Mouse (Mus musculus) forebrain, embryonic 13.5 days (tissue): ENCODE results near the gene Ccdc122. TPM values are rescaled to one million over a fixed set of nuclear protein-coding genes. Genes with fewer than 3 reads are reported as not detected.
"Not testable (repeated sequence)": the region's sequence is repeated elsewhere in the genome, so short reads cannot be mapped to it uniquely, and the experiment has no call there.

Experiments used
- ATAC-seq: fragments of 200-750 bp; cut with Nextera tagmentation; 2 replicates; pipeline ENCODE4 v1.8.0; 2017
- H3K27ac ChIP-seq: fragments of 300-500 bp; sonication (generic); 2 replicates; pipeline ENCODE4 v1.5.1; 2015; ENCODE audit warnings: inconsistent platforms, mild to moderate bottlenecking, moderate library complexity
- H3K27me3 ChIP-seq: fragments of 300-500 bp; sonication (generic); 2 replicates; pipeline ENCODE4 v1.6.1; 2015; ENCODE audit warnings: mild to moderate bottlenecking, inconsistent platforms
- H3K36me3 ChIP-seq: fragments of 300-500 bp; sonication (generic); 2 replicates; pipeline ENCODE4 v1.6.1; 2015; ENCODE audit warnings: mild to moderate bottlenecking, inconsistent platforms; ENCODE audit not compliant: poor library complexity, severe bottlenecking
- H3K4me1 ChIP-seq: fragments of 300-500 bp; sonication (generic); 2 replicates; pipeline ENCODE4 v1.6.1; 2015; ENCODE audit warnings: inconsistent platforms
- H3K4me2 ChIP-seq: fragments of 300-500 bp; sonication (generic); 2 replicates; pipeline ENCODE4 v1.6.1; 2015; ENCODE audit warnings: inconsistent platforms, mild to moderate bottlenecking, moderate library complexity
- H3K4me3 ChIP-seq: fragments of 300-500 bp; sonication (generic); 2 replicates; pipeline ENCODE4 v1.5.1; 2015; ENCODE audit warnings: mild to moderate bottlenecking, inconsistent platforms
- H3K9ac ChIP-seq: fragments of 300-500 bp; sonication (generic); 2 replicates; pipeline ENCODE4 v1.6.1; 2015; ENCODE audit warnings: mild to moderate bottlenecking, inconsistent platforms
- H3K9me3 ChIP-seq: fragments of 300-500 bp; sonication (generic); replicated peaks from 2 replicates; pipeline ENCODE4 v1.6.1; 2016; ENCODE audit warnings: inconsistent platforms
- WGBS: fragments of 180-500 bp; shearing (Covaris S2); methylation state at CpG from one replicate; pipeline ENCODE4 v1.1.7; 2015; 5-methylcytosine and 5-hydroxymethylcytosine counted together
- polyA plus RNA-seq: library from polyadenylated mRNA; unstranded; fragments of >200 nt; fragmentation: Nextera tagmentation; extraction: Ambion mirVana; gene quantifications from 2 replicates; pipeline ENCODE4 v1.2.1, GENCODE M21; 2015

Ccdc122 gene
- polyA plus RNA-seq, 1 experiment from 2014 or later: 1.1 TPM

GRCm38 (mm10) chr14:77033391-77033790, 3.2 kb upstream of the Ccdc122 start:
- no peak overlapping the region for H3K4me3 ChIP-seq
- 97% methylated on average over 3 of the region's 3 CpGs for WGBS
- no peak for ATAC-seq

DNA sequence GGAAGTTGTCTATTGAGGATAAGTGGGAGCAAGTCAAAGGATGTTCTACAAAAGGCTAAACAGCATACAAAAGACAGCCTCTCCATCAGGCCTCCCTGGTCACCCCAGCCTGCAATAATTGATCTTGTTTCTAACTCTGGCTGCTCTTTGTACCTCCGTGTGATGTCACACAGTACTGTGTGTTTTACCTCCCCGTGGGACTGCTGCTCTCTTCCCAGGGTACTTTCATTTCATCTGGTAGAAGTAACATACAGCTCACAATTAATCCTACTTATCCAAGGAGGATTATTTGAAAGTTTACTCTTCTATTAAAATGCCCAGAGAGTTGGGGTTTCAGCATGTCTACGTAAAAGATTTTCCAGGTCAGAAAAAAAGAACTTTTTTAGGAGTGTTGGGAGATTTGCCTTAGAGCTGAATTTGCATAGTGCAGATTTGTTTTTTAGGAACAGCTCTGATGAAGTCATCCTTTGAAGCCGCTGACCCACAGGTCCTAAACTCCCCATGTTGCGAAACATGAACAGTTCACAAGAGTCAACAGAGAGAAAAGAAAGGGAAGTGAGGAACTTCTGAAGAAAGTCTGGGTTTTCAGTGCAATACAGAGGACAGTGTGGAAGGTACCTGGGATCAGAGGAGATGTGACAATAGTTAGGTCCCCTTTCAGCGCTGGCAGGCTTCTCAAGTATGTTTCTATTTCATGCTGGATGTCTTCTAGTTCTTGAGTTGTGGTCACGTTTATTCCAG, 2.2 kb upstream of the Ccdc122 start:
- WGBS: 55% methylated on average over 7 of the region's 7 CpGs
- ATAC-seq: no peak

More at GRCm38 (mm10) chr14:77033391-77033790, 3.2 kb upstream of the Ccdc122 start:
- H3K36me3 ChIP-seq: no peaks in the 10 kb centered on the region
- H3K27me3 ChIP-seq: no peaks in the 10 kb centered on the region
- H3K4me1 ChIP-seq: peaks cover 10% of the 10 kb centered on the region; the same call in 1 of the 2 replicates
- no peak overlapping the region for H3K9ac ChIP-seq
- H3K4me2 ChIP-seq: no peak overlapping the region
- no peaks in the 10 kb centered on the region for H3K9me3 ChIP-seq
- H3K27ac ChIP-seq: no peak overlapping the region

GRCm38 (mm10) chr14:77034970-77035369, 1.6 kb upstream of the Ccdc122 start:
- peaks cover 10% of the 10 kb centered on the region; the same call in 1 of the 2 replicates for H3K4me1 ChIP-seq
- WGBS: 79% methylated on average over 8 of the region's 8 CpGs
- no peak overlapping the region for H3K4me3 ChIP-seq
- ATAC-seq: no peak
- H3K36me3 ChIP-seq: no peaks in the 10 kb centered on the region
- H3K4me2 ChIP-seq: no peak overlapping the region
- no peaks in the 10 kb centered on the region for H3K27me3 ChIP-seq
- H3K9ac ChIP-seq: no peak overlapping the region
- H3K27ac ChIP-seq: no peak overlapping the region
- no peaks in the 10 kb centered on the region for H3K9me3 ChIP-seq

More for the DNA sequence above, 2.2 kb upstream of the Ccdc122 start:
- H3K36me3 ChIP-seq: no peaks in the 10 kb centered on the region
- H3K4me3 ChIP-seq: no peak overlapping the region
- H3K9ac ChIP-seq: no peak overlapping the region
- no peaks in the 10 kb centered on the region for H3K9me3 ChIP-seq
- no peak overlapping the region for H3K27ac ChIP-seq
- H3K27me3 ChIP-seq: no peaks in the 10 kb centered on the region
- H3K4me2 ChIP-seq: no peak overlapping the region
- peaks cover 10% of the 10 kb centered on the region; the same call in 1 of the 2 replicates for H3K4me1 ChIP-seq

GRCm38 (mm10) chr14:77037330-77037729, 758 bp downstream of the Ccdc122 start:
- H3K9me3 ChIP-seq: no peaks in the 10 kb centered on the region
- H3K9ac ChIP-seq: no peak overlapping the region
- no peak overlapping the region for H3K27ac ChIP-seq
- H3K36me3 ChIP-seq: no peaks in the 10 kb centered on the region
- no peak overlapping the region for H3K4me2 ChIP-seq
- H3K27me3 ChIP-seq: no peaks in the 10 kb centered on the region
- no peak for ATAC-seq
- H3K4me3 ChIP-seq: no peak overlapping the region
- 94% methylated on average over 5 of the region's 5 CpGs for WGBS
- peaks cover 10% of the 10 kb centered on the region; the same call in 1 of the 2 replicates for H3K4me1 ChIP-seq

DNA sequence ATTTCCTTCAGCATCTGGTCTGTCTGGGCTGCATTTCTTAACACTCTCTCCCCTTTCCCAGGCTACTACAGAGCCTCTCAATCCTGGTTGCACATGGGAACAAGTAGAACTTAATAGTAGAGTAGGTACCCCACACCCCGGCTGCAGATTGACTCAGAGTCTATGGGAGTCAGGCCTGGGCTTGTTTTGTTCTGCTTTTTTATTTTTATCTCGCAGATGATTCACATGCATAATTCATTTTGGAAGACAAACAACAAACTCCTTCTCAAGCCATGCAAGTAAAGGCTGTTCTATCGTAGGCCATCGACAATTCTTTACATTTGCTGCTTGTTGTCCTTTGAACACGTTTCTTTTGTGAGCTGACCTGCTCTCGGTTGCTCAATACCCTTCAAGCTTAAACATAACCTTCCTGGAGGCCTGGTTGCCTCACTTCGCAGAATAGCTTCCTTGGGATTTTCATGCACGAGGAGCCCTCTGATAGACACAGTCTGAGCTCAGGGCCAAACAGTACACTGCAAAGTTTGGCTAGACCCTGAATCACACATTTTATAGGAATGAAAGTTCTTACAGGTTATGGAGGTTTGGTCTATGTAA, 1.4 kb downstream of the Ccdc122 start:
- 71% methylated on average over 8 of the region's 8 CpGs for WGBS
- no peak for ATAC-seq
- H3K27ac ChIP-seq: no peak overlapping the region
- no peak overlapping the region for H3K4me3 ChIP-seq
- H3K4me2 ChIP-seq: no peak overlapping the region
- peaks cover 10% of the 10 kb centered on the region; the same call in 1 of the 2 replicates for H3K4me1 ChIP-seq
- no peak overlapping the region for H3K9ac ChIP-seq
- H3K9me3 ChIP-seq: no peaks in the 10 kb centered on the region
- H3K36me3 ChIP-seq: no peaks in the 10 kb centered on the region
- no peaks in the 10 kb centered on the region for H3K27me3 ChIP-seq

DNA sequence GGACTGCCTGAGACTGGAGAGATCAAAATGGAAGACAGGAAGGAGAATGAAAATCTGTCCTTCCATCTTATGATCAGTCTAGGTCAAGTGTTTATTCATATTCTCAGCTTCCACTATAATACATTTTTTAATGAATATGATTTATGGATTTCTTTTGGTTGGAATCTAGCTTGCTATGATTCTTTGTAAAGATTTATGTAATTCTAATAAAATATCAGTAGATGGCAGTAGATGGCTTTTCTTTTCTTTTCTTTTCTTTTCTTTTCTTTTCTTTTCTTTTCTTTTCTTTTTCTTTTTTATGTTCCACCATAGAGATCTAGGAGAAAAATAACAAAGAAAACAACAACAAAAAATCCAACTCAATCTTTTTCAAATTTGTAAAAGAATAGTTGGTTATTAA, 16.7 kb downstream of the Ccdc122 start:
- H3K4me1 ChIP-seq: no peaks in the 10 kb centered on the region
- no peaks in the 10 kb centered on the region for H3K36me3 ChIP-seq
- no peak overlapping the region for H3K27ac ChIP-seq
- 0 out of 2 replicates have a peak, but pooled peaks cover 6% of the 10 kb centered on the region for H3K9me3 ChIP-seq
- no peak overlapping the region for H3K4me3 ChIP-seq
- H3K27me3 ChIP-seq: no peaks in the 10 kb centered on the region
- H3K9ac ChIP-seq: no peak overlapping the region
- ATAC-seq: no peak
- H3K4me2 ChIP-seq: no peak overlapping the region

- H3K4me2 ChIP-seq: no peak overlapping the region
- 74% methylated on average over 1 of the region's 1 CpGs for WGBS
- H3K4me3 ChIP-seq: no peak overlapping the region
- H3K36me3 ChIP-seq: no peaks in the 10 kb centered on the region
- H3K27me3 ChIP-seq: no peaks in the 10 kb centered on the region
- ATAC-seq: no peak
- H3K9ac ChIP-seq: no peak overlapping the region
- H3K9me3 ChIP-seq: no peaks in the 10 kb centered on the region
- H3K4me1 ChIP-seq: no peaks in the 10 kb centered on the region
- H3K27ac ChIP-seq: no peak overlapping the region
Observed at GRCm38 (mm10) chr14:77069361-77069760, 32.8 kb downstream of the Ccdc122 start.

DNA sequence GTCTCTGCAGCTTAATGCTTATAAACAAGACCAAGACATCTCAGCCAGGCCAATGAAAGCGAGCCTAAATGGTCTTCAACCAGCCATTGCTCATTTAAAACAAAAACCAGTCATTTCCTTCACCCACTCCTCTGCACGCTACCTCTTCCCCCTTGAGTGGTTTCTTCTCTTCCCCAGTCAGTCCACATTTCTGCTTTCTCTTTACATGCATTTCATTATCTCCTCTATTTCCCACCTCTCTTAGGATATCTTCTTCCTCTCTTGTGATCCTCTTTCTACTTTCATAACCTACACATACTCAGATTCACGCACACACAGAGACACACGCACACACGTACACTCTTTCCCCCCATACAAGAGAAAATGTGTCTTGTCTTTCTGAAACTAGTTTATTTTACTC, 44.7 kb downstream of the Ccdc122 start:
- H3K4me2 ChIP-seq: no peak overlapping the region
- no peak overlapping the region for H3K27ac ChIP-seq
- H3K27me3 ChIP-seq: no peaks in the 10 kb centered on the region
- H3K9ac ChIP-seq: no peak overlapping the region
- 88% methylated on average over 5 of the region's 5 CpGs for WGBS
- no peak for ATAC-seq
- H3K4me3 ChIP-seq: no peak overlapping the region
- H3K9me3 ChIP-seq: no peaks in the 10 kb centered on the region
- H3K36me3 ChIP-seq: no peaks in the 10 kb centered on the region
- H3K4me1 ChIP-seq: no peaks in the 10 kb centered on the region

DNA sequence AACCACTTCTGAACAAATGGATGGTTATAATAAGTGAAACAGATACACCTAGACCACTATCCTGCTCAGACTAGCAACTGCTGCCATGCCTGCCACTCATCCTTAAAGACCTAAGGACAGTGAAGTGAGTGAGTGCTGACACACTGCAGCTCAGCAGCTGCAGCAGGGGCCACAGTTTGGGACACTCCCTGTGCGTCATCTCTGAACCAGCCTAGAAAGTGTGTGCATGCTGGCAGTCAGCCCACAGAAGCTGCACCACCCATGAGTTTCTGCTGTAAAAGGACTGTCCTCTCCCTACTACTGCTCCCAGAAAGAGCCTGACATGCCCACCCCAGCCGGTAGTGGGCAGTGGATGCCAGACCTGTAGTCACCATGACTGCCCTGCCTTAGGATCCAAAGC, 63.7 kb downstream of the Ccdc122 start:
- no peaks in the 10 kb centered on the region for H3K9me3 ChIP-seq
- no peak overlapping the region for H3K27ac ChIP-seq
- no peaks in the 10 kb centered on the region for H3K36me3 ChIP-seq
- no peaks in the 10 kb centered on the region for H3K27me3 ChIP-seq
- 85% methylated on average over 2 of the region's 2 CpGs for WGBS
- no peaks in the 10 kb centered on the region for H3K4me1 ChIP-seq
- ATAC-seq: no peak
- no peak overlapping the region for H3K9ac ChIP-seq
- no peak overlapping the region for H3K4me3 ChIP-seq
- H3K4me2 ChIP-seq: no peak overlapping the region

GRCm38 (mm10) chr14:77110622-77111021, 74.0 kb downstream of the Ccdc122 start:
- H3K27ac ChIP-seq, H3K9ac ChIP-seq, ATAC-seq, H3K4me1 ChIP-seq, H3K9me3 ChIP-seq, H3K4me2 ChIP-seq, H3K4me3 ChIP-seq, H3K27me3 ChIP-seq, H3K36me3 ChIP-seq: not testable (repeated sequence)
- WGBS: 79% methylated on average over 5 of the region's 5 CpGs

DNA sequence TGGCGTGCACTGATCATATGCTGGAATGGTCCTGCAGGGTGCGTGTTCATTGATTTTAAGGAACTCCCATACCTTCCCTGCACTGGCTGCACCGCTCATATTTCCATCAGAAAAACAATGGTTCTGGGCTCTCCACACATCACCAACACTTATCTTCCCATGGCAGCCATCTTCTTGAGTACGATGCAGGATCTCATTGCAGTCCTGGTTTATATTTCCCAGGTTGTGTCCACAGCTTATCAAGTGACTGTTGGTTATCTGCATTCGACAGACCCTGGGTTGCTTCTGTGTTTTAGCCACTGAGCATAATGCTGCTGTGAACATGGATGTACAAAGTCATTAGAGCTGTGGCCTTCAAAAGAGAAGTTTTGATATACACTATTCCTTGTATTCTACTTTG, 94.0 kb downstream of the Ccdc122 start:
- Histone ChIP-seq H3K9me3 (no peaks in the 10 kb centered on the region), H3K36me3 (no peaks in the 10 kb centered on the region), H3K4me1 (no peaks in the 10 kb centered on the region), H3K4me2 (no peak overlapping the region), H3K4me3 (no peak overlapping the region), H3K9ac (no peak overlapping the region), H3K27ac (no peak overlapping the region), H3K27me3 (no peaks in the 10 kb centered on the region)
- no peak for ATAC-seq
- 93% methylated on average over 5 of the region's 5 CpGs for WGBS

DNA sequence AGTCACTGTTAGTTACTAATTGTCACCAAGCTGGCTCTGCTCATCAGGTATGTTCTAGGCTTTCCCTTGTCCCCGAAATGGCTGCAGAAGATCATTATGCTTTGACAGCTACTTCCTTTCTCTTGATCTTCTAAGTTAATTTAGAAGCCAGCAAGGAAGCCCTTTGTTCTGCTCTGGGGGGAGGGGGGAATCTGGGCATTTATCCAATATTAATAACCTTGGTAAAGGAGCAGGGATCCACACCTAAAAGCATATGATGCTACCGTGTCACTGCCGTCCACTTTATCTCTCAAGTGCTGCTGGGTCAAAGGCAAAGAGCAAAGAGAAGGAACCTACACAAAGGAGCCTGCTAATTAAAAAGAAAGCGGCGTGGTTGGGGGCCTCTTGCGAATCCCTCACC, 100.4 kb downstream of the Ccdc122 start:
- H3K9me3 ChIP-seq: no peaks in the 10 kb centered on the region
- 35% methylated on average over 6 of the region's 6 CpGs for WGBS
- no peak for ATAC-seq
- no peak overlapping the region for H3K4me2 ChIP-seq
- H3K36me3 ChIP-seq: no peaks in the 10 kb centered on the region
- H3K9ac ChIP-seq: no peak overlapping the region
- H3K27ac ChIP-seq: no peak overlapping the region
- 0 out of 2 replicates have a peak, but pooled peaks cover 4% of the 10 kb centered on the region for H3K27me3 ChIP-seq
- peaks cover 9% of the 10 kb centered on the region; the same call in 1 of the 2 replicates for H3K4me1 ChIP-seq
- no peak overlapping the region for H3K4me3 ChIP-seq
